Mouse (Mus musculus): ENCODE results near the gene Cldn16.

DNA sequence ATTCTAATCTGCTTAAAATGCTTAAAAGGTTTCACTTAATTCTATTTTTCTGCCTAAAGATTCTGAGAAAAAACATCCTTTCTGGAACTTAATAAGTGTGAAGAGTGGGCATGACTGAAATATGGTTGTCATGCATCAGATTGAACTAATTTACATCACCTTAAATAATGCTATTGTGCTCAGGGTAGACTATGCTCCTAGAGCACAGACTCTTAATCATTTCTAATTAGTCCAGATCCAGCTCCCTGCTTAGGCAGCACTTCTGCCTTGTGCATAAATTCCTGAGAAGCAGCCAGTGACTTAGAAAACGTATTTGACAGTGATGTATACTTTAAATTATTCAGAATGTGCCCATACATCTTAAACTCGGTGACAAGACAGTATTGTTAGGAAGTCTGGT, 29.4 kb upstream of the Cldn16 start:
- TF ChIP-seq POLR2A (IDR thresholded peaks at IDR 0.05; ENCODE audit: extremely low read depth, insufficient read depth, low read length) = no peak
- no peak for TF ChIP-seq CTCF (IDR thresholded peaks at IDR 0.05; ENCODE audit: low read depth, low read length)

All from liver, adult 2 months (tissue).